Mouse (Mus musculus): ENCODE measurements around the gene Tmem202. TPM values are rescaled to one million over a fixed set of nuclear protein-coding genes. Genes with fewer than 3 reads are reported as not detected.

Tmem202 gene
- polyA plus RNA-seq, 1 experiment from 2014 or later: 0.36 TPM

DNA sequence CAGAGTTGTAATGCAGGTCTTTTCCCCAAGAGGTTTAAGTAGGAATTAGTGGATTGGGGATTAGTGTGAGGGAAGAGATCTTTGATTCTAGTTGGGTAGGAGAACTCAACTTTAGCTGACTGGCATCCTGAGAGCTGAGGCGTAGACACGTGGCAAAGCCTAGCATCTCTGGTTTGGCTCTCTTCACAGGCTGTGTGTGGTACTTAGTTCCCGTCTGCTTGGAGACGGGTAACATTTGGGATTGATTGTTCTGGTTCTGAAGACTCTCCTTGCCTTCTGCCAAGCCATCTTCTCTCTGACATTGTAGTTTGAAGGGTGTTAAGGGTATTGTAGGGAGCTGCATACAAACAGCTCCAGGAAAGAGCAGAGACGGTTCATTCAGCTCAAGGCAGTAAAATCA lies 13.0 kb upstream of the Tmem202 start:
- no peak overlapping the region for H3K4me2 ChIP-seq
- no peak for ATAC-seq (ENCODE audit: extremely low read depth, insufficient number of reproducible peaks, low FRiP score, low TSS enrichment)

DNA sequence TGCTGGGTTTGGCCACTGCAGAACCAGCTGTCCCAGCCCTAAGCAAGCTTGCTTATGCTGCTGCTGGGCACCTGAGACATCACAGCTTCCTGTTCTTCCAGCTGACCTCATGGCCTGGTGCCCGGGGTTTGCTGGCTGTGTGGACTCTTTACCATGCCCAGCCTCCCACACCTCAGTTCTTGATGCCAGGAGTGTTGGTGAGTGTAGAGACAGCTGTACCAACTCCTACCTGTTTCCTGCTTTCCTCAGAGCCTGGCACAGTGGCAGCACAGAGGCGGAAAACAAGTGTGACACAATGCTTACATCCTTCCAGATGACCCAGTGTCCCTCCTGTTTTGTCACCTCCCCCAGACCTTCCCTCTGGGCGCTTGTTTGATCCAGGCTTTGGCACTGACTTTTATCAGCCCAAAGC lies 12.0 kb upstream of the Tmem202 start:
- H3K9me3 ChIP-seq: no peaks in the 10 kb centered on the region
- 54% methylated on average over 3 of the region's 3 CpGs for WGBS
- H3K4me2 ChIP-seq: no peak overlapping the region
- H3K9ac ChIP-seq: no peak overlapping the region
- no peak for ATAC-seq (ENCODE audit: extremely low read depth, insufficient number of reproducible peaks, low FRiP score, low TSS enrichment)
- peak overlapping the region; percentile 45 for H3K27ac ChIP-seq (replicated peaks)
- no peak overlapping the region for H3K4me3 ChIP-seq
- peaks cover 21% of the 10 kb centered on the region for H3K4me1 ChIP-seq
- no peaks in the 10 kb centered on the region for H3K27me3 ChIP-seq (replicated peaks)
- H3K36me3 ChIP-seq: peaks cover 43% of the 10 kb centered on the region

More for the DNA sequence above, 13.0 kb upstream of the Tmem202 start:
- H3K4me3 ChIP-seq: no peak overlapping the region
- H3K9me3 ChIP-seq: no peaks in the 10 kb centered on the region
- 88% methylated on average over 5 of the region's 5 CpGs for WGBS
- no peaks in the 10 kb centered on the region for H3K27me3 ChIP-seq (replicated peaks)
- H3K27ac ChIP-seq (replicated peaks): peak overlapping the region; percentile 45; the same call in 1 of the 2 replicates
- peaks cover 18% of the 10 kb centered on the region for H3K4me1 ChIP-seq
- H3K36me3 ChIP-seq: peaks cover 52% of the 10 kb centered on the region
- no peak overlapping the region for H3K9ac ChIP-seq

DNA sequence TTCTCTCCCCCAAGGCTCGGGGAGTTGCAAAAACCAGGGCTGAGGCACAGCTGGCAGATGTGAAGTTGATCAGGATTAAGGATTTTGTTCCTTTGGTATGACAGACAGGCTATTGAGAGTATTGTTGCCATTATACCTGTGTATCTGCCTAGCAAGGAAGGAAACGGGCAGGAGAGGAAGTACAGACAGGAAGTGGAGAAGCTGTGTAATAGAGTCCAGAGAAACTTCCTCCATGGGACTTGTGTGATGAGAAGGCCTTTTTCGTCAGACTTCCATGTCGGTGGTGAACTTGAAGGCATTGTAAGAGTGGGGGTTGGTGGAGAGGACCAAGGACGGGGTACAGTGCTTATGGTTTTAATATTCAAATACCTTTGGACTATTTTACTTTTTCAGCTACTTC lies 11.4 kb upstream of the Tmem202 start:
- no peak overlapping the region for H3K4me2 ChIP-seq
- peaks cover 21% of the 10 kb centered on the region for H3K4me1 ChIP-seq
- no peaks in the 10 kb centered on the region for H3K9me3 ChIP-seq
- peaks cover 41% of the 10 kb centered on the region for H3K36me3 ChIP-seq
- no peaks in the 10 kb centered on the region for H3K27me3 ChIP-seq (replicated peaks)
- ATAC-seq (ENCODE audit: extremely low read depth, insufficient number of reproducible peaks, low FRiP score, low TSS enrichment): no peak
- 61% methylated on average over 5 of the region's 5 CpGs for WGBS
- peak overlapping the region; percentile 45; the same call in 1 of the 2 replicates for H3K27ac ChIP-seq (replicated peaks)
- H3K4me3 ChIP-seq: no peak overlapping the region
- no peak overlapping the region for H3K9ac ChIP-seq

DNA sequence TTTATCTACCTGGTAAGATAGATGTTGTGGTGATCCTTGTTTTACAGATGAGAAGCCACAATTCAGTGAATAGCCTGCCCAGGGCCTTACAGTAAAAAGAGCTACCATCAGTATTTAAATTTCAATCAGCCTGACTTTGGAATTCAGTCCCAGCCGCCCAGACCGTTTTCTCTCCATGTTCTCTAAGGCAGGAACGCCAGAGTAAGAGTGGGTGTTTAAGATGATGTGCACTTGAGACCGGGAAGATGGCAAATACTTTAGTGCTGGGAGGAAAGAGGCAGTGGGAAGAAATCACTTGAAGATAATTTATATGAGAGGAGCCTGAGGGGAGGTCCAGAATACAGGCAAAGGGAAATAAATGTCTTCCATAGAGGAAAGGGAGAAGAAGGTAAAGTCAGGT lies 10.4 kb upstream of the Tmem202 start:
- no peak overlapping the region for H3K9ac ChIP-seq
- whole genome bisulfite sequencing: 78% methylated on average over 4 of the region's 4 CpGs
- H3K4me3 ChIP-seq: no peak overlapping the region
- H3K27me3 ChIP-seq (replicated peaks): no peaks in the 10 kb centered on the region
- no peak overlapping the region for H3K4me2 ChIP-seq
- no peaks in the 10 kb centered on the region for H3K9me3 ChIP-seq
- H3K36me3 ChIP-seq: peaks cover 35% of the 10 kb centered on the region
- peaks cover 21% of the 10 kb centered on the region for H3K4me1 ChIP-seq
- no peak overlapping the region for H3K27ac ChIP-seq (replicated peaks)
- no peak for ATAC-seq (ENCODE audit: extremely low read depth, insufficient number of reproducible peaks, low FRiP score, low TSS enrichment)

DNA sequence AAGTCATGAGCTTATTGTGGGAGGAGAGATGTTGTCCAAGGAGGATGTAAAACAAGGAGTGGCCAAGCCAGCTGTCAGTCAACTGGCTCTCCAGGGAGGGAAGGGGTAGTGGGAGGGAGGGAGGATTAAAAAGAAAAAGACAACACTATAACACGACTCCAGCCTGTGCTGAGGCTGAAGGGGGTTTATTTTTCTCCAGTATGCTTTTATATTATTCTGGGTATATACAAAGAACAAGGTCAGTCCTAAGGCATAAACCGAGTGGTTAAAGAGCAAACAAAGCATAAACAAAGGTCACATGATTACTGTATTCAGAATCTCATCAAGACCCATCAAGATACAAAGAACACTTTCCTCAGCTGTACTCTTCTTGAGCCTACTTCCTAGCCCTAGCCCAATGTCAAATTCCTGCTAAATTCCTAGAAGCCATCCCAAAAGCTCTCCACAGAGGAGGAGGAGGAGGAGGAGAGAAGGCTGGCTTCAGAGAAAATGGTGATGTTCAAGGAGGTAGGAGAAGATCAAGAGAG lies 9.4 kb upstream of the Tmem202 start:
- Histone ChIP-seq H3K27ac (replicated peaks) (no peak overlapping the region), H3K36me3 (peaks cover 24% of the 10 kb centered on the region), H3K4me1 (peaks cover 27% of the 10 kb centered on the region), H3K9ac (no peak overlapping the region), H3K4me2 (no peak overlapping the region), H3K27me3 (replicated peaks) (no peaks in the 10 kb centered on the region), H3K9me3 (no peaks in the 10 kb centered on the region), H3K4me3 (no peak overlapping the region)
- ATAC-seq (ENCODE audit: extremely low read depth, insufficient number of reproducible peaks, low FRiP score, low TSS enrichment): no peak
- WGBS: 49% methylated on average over 2 of the region's 2 CpGs

GRCm38 (mm10) chr9:59547869-59548268 lies 8.2 kb upstream of the Tmem202 start:
- no peaks in the 10 kb centered on the region for H3K27me3 ChIP-seq (replicated peaks)
- peaks cover 29% of the 10 kb centered on the region for H3K4me1 ChIP-seq
- ATAC-seq (ENCODE audit: extremely low read depth, insufficient number of reproducible peaks, low FRiP score, low TSS enrichment): no peak
- WGBS: 72% methylated on average over 1 of the region's 1 CpGs
- no peaks in the 10 kb centered on the region for H3K9me3 ChIP-seq
- no peak overlapping the region for H3K27ac ChIP-seq (replicated peaks)
- no peak overlapping the region for H3K4me2 ChIP-seq
- no peak overlapping the region for H3K9ac ChIP-seq
- peaks cover 23% of the 10 kb centered on the region for H3K36me3 ChIP-seq
- no peak overlapping the region for H3K4me3 ChIP-seq

DNA sequence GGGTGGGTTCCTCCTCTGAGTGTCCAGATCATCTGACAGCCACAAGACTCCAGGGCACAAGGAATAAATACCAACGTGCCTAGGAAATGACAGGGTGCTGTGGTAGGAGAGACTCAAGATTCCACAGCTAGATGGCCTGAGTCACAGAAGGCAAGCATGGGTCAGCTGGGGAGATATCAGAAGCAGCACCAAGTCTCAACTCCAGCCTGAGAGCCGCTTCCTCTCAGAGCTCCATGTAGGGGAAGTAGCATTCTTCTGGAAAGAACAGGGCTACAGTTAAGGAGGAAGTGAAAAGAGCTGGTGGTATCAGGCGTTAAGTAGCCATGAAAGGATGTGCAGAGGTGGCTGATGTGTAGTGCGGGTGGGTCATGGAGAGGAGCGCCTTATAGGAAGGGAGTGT lies 5.1 kb upstream of the Tmem202 start:
- Histone ChIP-seq H3K4me2 (no peak overlapping the region), H3K4me3 (no peak overlapping the region), H3K9me3 (no peaks in the 10 kb centered on the region), H3K9ac (no peak overlapping the region), H3K36me3 (peaks cover 17% of the 10 kb centered on the region), H3K27me3 (replicated peaks) (no peaks in the 10 kb centered on the region), H3K4me1 (peaks cover 36% of the 10 kb centered on the region), H3K27ac (replicated peaks) (peak overlapping the region; percentile 32; the same call in 1 of the 2 replicates)
- no peak for ATAC-seq (ENCODE audit: extremely low read depth, insufficient number of reproducible peaks, low FRiP score, low TSS enrichment)
- 49% methylated on average over 5 of the region's 5 CpGs for WGBS

DNA sequence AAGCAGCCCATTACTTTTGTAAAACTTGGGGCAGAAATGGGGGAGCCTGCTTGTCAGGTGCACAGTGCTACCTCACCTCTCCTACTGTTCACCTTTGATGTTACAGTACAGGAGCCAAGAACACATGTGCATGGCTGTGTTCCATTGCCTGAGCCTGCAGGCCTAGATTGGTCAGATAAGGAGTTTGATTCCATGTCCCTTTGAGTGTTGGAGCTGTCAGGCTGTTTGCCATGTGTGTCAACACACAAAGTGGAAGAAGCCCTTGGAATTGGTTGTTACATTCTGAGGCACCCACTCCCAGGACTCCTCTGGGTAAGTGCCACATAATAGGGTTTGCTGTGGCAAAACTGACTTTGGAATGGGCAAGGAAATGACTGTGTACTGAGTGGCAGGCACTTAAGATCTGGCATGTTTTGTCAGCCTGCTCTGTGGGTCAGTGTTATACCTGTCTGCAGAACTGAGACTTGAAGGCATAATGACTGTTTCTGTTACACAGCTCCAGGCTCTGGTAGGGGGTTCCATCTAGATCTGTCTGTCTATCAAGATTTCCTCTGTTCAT lies 3.2 kb upstream of the Tmem202 start:
- ATAC-seq (ENCODE audit: extremely low read depth, insufficient number of reproducible peaks, low FRiP score, low TSS enrichment): no peak

GRCm38 (mm10) chr9:59541617-59542016 lies 2.0 kb upstream of the Tmem202 start:
- Histone ChIP-seq H3K9me3 (no peaks in the 10 kb centered on the region), H3K4me1 (peaks cover 37% of the 10 kb centered on the region), H3K36me3 (peaks cover 2% of the 10 kb centered on the region), H3K9ac (no peak overlapping the region; the same call in 1 of the 2 replicates), H3K27ac (replicated peaks) (no peak overlapping the region), H3K4me2 (peak overlapping the region; percentile 73), H3K4me3 (no peak overlapping the region; the same call in 1 of the 2 replicates), H3K27me3 (replicated peaks) (no peaks in the 10 kb centered on the region)
- no peak for ATAC-seq (ENCODE audit: extremely low read depth, insufficient number of reproducible peaks, low FRiP score, low TSS enrichment)
- WGBS: 81% methylated on average over 6 of the region's 6 CpGs

More for the DNA sequence above, 3.2 kb upstream of the Tmem202 start:
- H3K36me3 ChIP-seq: peaks cover 6% of the 10 kb centered on the region
- H3K4me1 ChIP-seq: peaks cover 40% of the 10 kb centered on the region
- 0 out of 2 replicates have a peak overlapping the region, but pooled peaks have one; percentile 7 for H3K4me2 ChIP-seq
- no peaks in the 10 kb centered on the region for H3K27me3 ChIP-seq (replicated peaks)
- no peak overlapping the region for H3K27ac ChIP-seq (replicated peaks)
- H3K4me3 ChIP-seq: no peak overlapping the region
- H3K9ac ChIP-seq: no peak overlapping the region
- no peaks in the 10 kb centered on the region for H3K9me3 ChIP-seq

DNA sequence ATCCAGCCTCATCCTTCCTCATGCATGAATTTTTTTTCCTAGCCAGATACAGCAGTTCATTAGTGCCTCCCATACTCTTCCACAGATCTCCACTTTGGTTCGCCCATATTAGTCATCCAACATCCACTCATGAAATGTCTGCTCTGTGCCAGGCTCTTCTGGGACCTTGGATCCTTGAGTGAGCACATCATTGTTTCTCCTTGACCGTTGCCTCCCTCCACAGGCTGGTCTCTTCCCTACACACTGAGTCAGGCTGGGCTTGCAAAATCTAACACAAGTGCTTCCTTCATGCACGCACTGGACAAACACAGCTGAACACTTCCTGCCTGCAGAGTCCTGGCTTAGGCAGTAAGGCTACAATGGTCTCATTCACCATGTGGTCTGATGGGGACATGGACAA lies 2.0 kb downstream of the Tmem202 start:
- Histone ChIP-seq H3K4me1 (peaks cover 23% of the 10 kb centered on the region), H3K4me2 (no peak overlapping the region), H3K9me3 (no peaks in the 10 kb centered on the region), H3K36me3 (no peaks in the 10 kb centered on the region), H3K9ac (no peak overlapping the region), H3K27ac (replicated peaks) (no peak overlapping the region), H3K27me3 (replicated peaks) (no peaks in the 10 kb centered on the region), H3K4me3 (no peak overlapping the region)
- WGBS: 64% methylated on average over 3 of the region's 3 CpGs
- ATAC-seq (ENCODE audit: extremely low read depth, insufficient number of reproducible peaks, low FRiP score, low TSS enrichment): no peak

DNA sequence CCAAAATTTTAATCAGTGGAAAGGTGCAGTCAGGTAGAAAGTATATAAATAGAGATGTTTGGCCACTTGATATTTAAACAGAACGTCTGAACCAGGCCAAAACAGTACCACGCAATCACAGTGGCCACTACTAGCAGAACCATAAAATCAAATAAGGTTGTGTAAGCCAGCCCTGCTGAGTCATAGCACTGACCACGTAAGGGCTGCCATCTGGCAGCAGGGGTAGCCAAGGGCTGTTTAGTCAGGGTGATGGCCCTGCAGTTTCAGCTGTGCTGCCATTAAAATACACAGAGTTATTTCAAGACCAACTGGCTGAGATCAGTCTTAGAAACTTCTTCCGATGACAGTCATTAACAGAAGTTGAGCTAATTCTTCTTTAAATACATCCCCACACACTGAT lies 5.8 kb downstream of the Tmem202 start:
- Histone ChIP-seq H3K27me3 (replicated peaks) (no peaks in the 10 kb centered on the region), H3K9me3 (no peaks in the 10 kb centered on the region), H3K27ac (replicated peaks) (no peak overlapping the region), H3K4me3 (no peak overlapping the region), H3K36me3 (no peaks in the 10 kb centered on the region), H3K9ac (no peak overlapping the region), H3K4me1 (peaks cover under 1% of the 10 kb centered on the region; the same call in 1 of the 2 replicates), H3K4me2 (no peak overlapping the region)
- no peak for ATAC-seq (ENCODE audit: extremely low read depth, insufficient number of reproducible peaks, low FRiP score, low TSS enrichment)
- 71% methylated on average over 4 of the region's 4 CpGs for WGBS

- ATAC-seq (ENCODE audit: extremely low read depth, insufficient number of reproducible peaks, low FRiP score, low TSS enrichment): no peak
- Histone ChIP-seq H3K36me3 (no peaks in the 10 kb centered on the region), H3K4me3 (no peak overlapping the region), H3K27me3 (replicated peaks) (no peaks in the 10 kb centered on the region), H3K9ac (no peak overlapping the region), H3K4me1 (no peaks in the 10 kb centered on the region), H3K27ac (replicated peaks) (no peak overlapping the region), H3K9me3 (no peaks in the 10 kb centered on the region), H3K4me2 (no peak overlapping the region)
- 61% methylated on average over 2 of the region's 2 CpGs for whole genome bisulfite sequencing
Measured at GRCm38 (mm10) chr9:59533422-59533821, 6.2 kb downstream of the Tmem202 start.

Data from heart, embryonic 13.5 days (tissue).